Mouse (Mus musculus) spleen, adult 12 weeks (tissue): ENCODE measurements around the gene Ptprcap.
"Not testable (repeated sequence)": the region's sequence is repeated elsewhere in the genome, so short reads cannot be mapped to it uniquely, and the experiment has no call there.

Experiments
- DNase-seq: peaks from one replicate; pipeline ENCODE4 v3.0.0; 2022; ENCODE audit warnings: low spot score

Ptprcap gene

GRCm38 (mm10) chr19:4125741-4126696 is 27.4 kb upstream of the Ptprcap start, which contains the start of gene Aip:
TSS of gene Aip (minus strand) at chr19:4125858.
- peak; percentile 97 for DNase-seq

GRCm38 (mm10) chr19:4126759-4127495 is 26.5 kb upstream of the Ptprcap start:
- DNase-seq = no peak

DNA sequence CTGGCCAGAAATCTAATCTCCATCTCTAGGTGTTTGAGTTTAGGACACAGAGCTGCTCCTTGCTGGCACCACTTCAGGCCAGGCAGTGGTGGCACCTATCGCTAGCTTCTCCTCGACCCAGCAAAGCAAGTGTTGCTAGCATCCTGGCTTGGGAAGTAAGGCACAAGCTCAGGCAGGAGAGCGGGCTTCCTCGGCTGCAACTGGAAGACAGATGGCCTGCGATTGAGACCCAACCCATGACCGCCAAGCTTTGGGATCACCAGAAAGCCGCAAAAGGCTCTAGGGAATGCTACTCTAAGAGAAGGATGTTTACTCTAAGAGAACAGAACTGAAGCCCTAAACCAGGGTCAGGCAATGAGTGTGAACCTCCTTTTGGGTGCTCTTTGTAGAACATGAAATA is 23.9 kb upstream of the Ptprcap start:
- DNase-seq = no peak

DNA sequence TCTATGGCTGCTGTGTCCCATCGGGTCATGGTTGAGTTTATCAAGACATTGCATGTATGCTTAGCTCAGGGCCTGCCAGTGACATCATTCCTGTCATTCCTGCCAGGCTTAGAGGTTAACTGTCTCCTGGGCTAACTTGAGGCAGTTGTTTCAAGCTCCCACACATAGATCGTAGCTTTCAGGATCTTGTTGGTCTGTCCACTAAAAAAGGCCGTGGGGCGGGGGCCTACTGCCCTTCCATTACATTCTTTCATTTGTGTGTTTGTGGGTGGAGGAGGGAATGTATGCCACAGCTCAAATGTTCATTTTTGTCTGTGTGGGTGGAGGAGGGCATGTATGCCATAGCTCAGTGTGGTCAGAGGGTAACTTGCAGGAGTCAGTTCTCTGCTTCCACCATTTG is 23.3 kb upstream of the Ptprcap start:
- no peak for DNase-seq

GRCm38 (mm10) chr19:4131075-4131474 is 22.3 kb upstream of the Ptprcap start:
- DNase-seq = no peak

GRCm38 (mm10) chr19:4131768-4132167 is 21.6 kb upstream of the Ptprcap start:
- DNase-seq = no peak

- no peak for DNase-seq
Measured at GRCm38 (mm10) chr19:4134354-4134753, 19.1 kb upstream of the Ptprcap start.

GRCm38 (mm10) chr19:4135229-4135962 is 18.0 kb upstream of the Ptprcap start:
- DNase-seq = not testable (repeated sequence)

DNA sequence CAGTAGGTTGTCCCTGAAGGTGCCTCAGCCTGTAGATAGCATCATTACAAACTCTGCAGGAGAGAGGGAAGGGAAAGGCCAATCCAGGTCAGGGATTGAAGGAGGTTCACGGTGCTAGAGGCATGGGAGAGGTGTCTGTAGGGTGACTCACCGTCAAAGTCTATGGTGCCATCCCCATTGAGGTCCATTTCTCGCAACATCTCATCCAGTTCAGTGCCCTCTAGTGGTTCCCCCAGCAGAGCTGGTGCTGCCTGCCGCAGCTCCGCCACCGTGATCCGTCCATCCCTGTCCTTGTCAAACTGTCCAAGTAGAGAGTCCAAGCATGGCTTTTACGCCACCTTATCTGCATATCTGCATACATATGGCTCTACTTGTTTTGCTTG is 17.4 kb upstream of the Ptprcap start:
- DNase-seq = not testable (repeated sequence)

DNA sequence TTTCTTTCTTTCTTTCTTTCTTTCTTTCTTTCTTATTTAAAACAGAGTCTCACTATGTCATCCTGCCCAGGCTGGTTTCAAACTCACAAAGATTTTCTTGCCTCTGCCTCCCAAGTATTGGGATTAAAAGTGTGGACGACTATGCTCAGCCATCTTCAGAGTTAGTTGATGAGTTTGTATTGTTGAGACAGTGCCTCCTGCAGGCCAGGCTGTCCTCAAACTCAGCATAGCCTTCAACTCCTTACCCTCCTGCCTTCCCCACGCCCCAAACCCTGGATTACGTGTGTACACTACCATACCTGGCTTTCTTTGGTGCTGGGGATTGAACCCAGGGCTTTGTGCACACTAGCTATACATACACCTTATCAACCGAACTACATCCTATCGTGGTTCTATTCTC is 16.9 kb upstream of the Ptprcap start:
- DNase-seq = no peak

DNA sequence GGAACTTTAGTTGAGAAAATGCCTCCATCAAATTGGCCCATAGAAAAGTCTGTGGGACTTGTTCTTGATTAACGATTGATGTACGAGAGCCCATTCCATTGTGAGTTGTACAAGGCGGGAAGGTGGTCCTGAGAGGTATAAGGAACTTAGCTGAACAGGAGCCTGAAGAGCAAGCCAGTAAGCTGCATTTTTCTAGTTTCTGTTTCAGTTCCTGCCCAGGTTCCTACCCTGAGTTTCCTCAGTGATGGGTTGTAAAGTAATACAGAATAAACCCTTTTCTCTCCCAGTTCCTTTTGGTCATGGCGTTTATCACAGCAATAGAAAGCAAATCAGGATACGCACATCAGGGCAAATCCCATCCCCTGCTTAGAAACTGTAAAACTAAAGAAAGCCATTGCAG is 15.5 kb upstream of the Ptprcap start:
- no peak for DNase-seq

DNA sequence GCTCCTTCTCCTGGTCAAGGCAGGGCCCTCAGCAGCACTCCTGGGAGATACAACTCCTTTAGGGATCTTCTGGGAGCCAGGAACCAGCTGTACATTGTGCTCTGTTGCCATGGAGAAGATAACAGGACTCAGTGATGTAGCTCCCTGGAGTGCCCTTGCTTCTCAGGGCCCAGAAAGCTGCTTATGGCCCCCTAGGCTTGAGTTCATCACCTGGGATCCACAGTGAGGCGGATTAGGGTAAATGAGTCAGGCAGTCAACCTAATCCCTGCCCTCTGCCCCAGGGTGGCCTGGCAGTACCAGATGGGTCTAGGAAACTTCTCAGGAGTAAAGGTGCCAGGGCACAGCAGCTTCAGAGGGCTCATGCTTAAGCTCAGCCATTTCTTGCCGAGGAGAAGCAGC is 14.0 kb upstream of the Ptprcap start, which contains the start of gene Gpr152:
TSS of gene Gpr152 (plus strand) at position 342 of the 400 bp plus-strand sequence.
- no peak for DNase-seq

DNA sequence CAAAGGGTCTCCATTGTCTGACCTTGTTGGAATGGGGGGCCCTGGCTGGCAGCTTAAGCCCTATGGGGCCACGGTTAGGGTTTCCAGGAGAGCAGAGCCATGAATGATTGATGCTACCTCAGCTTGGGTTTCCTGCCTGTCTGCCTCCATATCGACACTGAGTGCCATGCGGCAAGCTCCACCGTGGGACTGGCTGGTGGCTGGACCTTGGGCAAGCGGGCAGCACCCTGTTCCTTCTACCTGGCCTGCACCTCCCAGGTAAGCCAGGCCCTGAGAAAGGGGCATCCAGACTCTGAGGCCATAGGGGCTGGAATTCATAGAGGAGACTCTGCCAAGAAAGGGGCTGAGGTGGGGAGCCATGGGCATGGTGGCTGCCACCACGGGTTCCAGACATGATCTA is 13.3 kb upstream of the Ptprcap start:
- DNase-seq = no peak

DNA sequence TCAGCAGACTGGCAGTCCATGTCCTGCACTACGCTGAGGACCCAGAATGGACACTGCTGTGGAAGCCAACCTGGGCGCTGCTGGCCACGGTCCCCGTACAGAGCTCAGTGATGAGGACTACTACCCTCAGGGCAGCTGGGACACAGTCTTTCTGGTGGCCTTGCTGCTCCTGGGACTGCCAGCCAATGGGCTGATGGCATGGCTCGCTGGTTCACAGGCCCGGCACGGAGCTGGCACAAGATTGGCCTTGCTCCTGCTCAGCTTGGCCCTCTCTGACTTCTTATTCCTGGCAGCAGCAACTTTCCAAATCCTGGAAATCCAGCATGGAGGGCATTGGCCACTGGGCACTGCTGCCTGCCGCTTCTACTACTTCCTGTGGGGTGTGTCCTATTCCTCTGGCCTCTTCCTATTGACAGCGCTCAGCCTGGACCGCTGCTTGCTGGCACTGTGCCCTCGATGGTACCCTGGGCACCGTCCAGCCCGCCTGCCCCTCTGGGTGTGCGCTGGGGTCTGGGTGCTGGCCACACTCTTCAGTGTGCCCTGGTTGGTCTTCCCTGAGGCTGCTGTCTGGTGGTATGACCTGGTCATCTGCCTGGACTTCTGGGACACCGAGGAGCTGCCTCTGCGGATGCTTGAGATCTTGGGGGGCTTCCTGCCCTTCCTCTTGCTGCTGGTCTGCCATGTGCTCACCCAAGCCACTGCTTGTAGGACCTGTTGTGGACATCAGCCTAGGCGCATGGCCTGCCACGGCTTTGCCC is 10.8 kb upstream of the Ptprcap start:
- DNase-seq = no peak

DNA sequence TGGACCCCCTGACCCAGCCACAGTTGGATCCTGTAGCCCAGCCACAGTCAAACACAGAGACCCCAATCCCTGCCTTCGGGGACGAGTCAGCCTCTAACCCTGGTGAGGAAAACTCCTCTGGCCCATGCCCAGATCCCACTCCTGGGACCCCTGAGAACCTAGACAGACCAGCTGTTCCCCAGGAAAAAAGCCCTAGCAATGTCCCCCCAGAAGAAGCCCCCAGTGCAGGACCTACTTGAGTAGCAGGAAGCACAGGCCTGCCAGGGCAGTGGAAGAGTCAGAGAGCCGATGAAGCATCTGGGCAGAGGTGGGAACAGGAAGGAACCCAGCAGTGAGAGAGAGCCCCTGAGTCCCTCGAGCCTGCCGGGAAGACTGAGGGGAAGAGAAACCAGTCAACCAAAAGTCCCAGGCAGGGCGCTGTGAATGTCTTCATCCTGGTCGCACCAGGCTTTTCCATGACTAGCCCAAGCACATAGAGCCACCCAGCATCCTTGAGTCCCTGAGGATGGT is 9.6 kb upstream of the Ptprcap start, which contains the start of gene Cabp4:
TSS of gene Cabp4 (minus strand) at position 275 of the 510 bp plus-strand sequence.
- no peak for DNase-seq

GRCm38 (mm10) chr19:4144550-4145498 is 8.6 kb upstream of the Ptprcap start:
- DNase-seq = no peak

DNA sequence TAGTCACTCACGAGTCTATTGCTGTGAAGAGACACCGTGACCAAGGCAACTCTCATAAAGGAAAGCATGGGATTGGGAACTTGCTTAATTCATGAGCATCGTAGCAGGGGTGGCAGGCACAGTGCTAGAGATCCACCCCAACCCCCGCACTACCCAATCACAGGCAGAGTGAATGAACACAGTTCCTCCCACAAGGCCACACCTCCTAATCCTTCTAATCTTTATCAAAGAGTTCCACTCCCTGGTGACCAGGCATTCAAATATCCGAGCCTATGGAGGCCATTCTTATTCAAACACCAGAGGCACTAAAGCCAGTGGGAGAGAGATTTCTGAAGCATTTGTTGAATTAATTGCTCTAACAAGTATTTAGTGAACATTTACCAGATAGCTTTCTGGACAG is 7.5 kb upstream of the Ptprcap start:
- no peak for DNase-seq

GRCm38 (mm10) chr19:4146366-4147021 is 6.9 kb upstream of the Ptprcap start:
- DNase-seq = no peak

GRCm38 (mm10) chr19:4147022-4147405 is 6.4 kb upstream of the Ptprcap start:
- DNase-seq = no peak
